Mouse (Mus musculus): ENCODE data around the gene Fbxo7.

DNA sequence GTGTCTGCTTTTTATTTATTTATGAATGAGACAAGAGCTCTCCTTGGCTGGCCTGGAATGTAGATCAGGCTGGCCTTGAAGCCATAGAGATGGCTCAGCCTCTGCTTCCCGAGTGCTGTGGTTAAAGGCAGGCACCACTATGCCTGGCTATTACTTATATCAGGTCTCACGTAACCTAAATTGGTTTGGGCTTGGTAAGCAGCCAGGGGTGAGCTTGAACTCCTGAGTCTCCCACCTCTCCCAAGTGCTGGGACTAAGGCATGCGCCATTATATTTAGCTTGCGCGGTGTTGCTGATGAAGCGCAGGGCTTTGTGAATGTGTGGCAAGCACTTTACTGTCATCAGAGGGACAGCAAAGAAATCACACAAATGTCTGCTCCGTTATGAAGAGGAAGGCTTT lies 4.0 kb upstream of the Fbxo7 start:
- TF ChIP-seq CTCF (IDR thresholded peaks at IDR 0.05; ENCODE audit: control insufficient read depth, insufficient read depth, insufficient replicate concordance, low read depth, low read length) (no peak), POLR2A (IDR thresholded peaks at IDR 0.05; ENCODE audit: control insufficient read depth, low read depth, low read length) (no peak)

All from testis, adult 2 months (tissue).